Mouse (Mus musculus) testis, adult 2 months (tissue): ENCODE measurements at regions not wholly inside any gene's neighbourhood (a gene's known extent, or its start where the extent isn't known, plus 50 kb on each side); places are given as distances from the start of the nearest gene placed in this dataset.
"Not testable (repeated sequence)": the region's sequence is repeated elsewhere in the genome, so short reads cannot be mapped to it uniquely, and the experiment has no call there.

Source experiments
- H3K27ac ChIP-seq: fragments of 200-500 bp; 2 replicates; pipeline ENCODE4 v1.5.1; 2012; ENCODE audit warnings: low read depth, low read length; ENCODE audit not compliant: control insufficient read depth, insufficient read depth
- H3K27me3 ChIP-seq: fragments of 200-500 bp; 2 replicates; pipeline ENCODE4 v1.6.1; 2012; ENCODE audit warnings: mild to moderate bottlenecking, low read length, moderate library complexity; ENCODE audit not compliant: control insufficient read depth, insufficient read depth
- H3K36me3 ChIP-seq: fragments of 200-500 bp; 2 replicates; pipeline ENCODE4 v1.6.1; 2012; ENCODE audit warnings: mild to moderate bottlenecking, low read length; ENCODE audit not compliant: control insufficient read depth, insufficient read depth
- H3K4me1 ChIP-seq: fragments of 200-500 bp; 2 replicates; pipeline ENCODE4 v1.6.1; 2012; ENCODE audit warnings: low read length; ENCODE audit not compliant: control insufficient read depth, insufficient read depth
- H3K4me3 ChIP-seq: fragments of 200-500 bp; 2 replicates; pipeline ENCODE4 v1.5.1; 2012; ENCODE audit warnings: low read depth, mild to moderate bottlenecking, low read length, moderate library complexity, mixed read lengths; ENCODE audit not compliant: control insufficient read depth
- CTCF ChIP-seq: fragments of 200-500 bp; IDR thresholded peaks from 2 replicates; pipeline ENCODE4 v1.5.1; 2012; ENCODE audit warnings: low read depth, mild to moderate bottlenecking, inconsistent platforms, low read length, moderate library complexity; ENCODE audit not compliant: control insufficient read depth, insufficient read depth, insufficient replicate concordance
- POLR2A ChIP-seq: fragments of 200-500 bp; IDR thresholded peaks from 2 replicates; pipeline ENCODE4 v1.6.1; 2012; ENCODE audit warnings: low read depth, mild to moderate bottlenecking, inconsistent platforms, low read length, moderate library complexity; ENCODE audit not compliant: control insufficient read depth

GRCm38 (mm10) chr10:104685857-104686256, 492.0 kb downstream of the Gm4340 start:
- Histone ChIP-seq H3K36me3 (no peaks in the 10 kb centered on the region), H3K27me3 (no peaks in the 10 kb centered on the region), H3K27ac (no peak overlapping the region), H3K4me3 (no peak overlapping the region), H3K4me1 (no peaks in the 10 kb centered on the region)
- TF ChIP-seq POLR2A (no peak), CTCF (no peak)

GRCm38 (mm10) chr10:104686669-104687068, 492.8 kb downstream of the Gm4340 start:
- Histone ChIP-seq H3K27ac (no peak overlapping the region), H3K27me3 (no peaks in the 10 kb centered on the region)

GRCm38 (mm10) chr10:104694974-104695373, 501.1 kb downstream of the Gm4340 start:
- Histone ChIP-seq H3K4me1 (no peaks in the 10 kb centered on the region), H3K27me3 (no peaks in the 10 kb centered on the region), H3K4me3 (no peak overlapping the region), H3K27ac (no peak overlapping the region), H3K36me3 (no peaks in the 10 kb centered on the region)
- TF ChIP-seq POLR2A (no peak), CTCF (no peak)

More at GRCm38 (mm10) chr10:104686669-104687068, 492.8 kb downstream of the Gm4340 start:
- Histone ChIP-seq H3K4me3 (no peak overlapping the region), H3K36me3 (no peaks in the 10 kb centered on the region), H3K4me1 (no peaks in the 10 kb centered on the region)
- TF ChIP-seq POLR2A, result no peak
- TF ChIP-seq CTCF, result no peak

GRCm38 (mm10) chr10:104708926-104709325, 515.1 kb downstream of the Gm4340 start:
- H3K4me1 ChIP-seq, result no peaks in the 10 kb centered on the region
- no peak overlapping the region for H3K4me3 ChIP-seq
- H3K27me3 ChIP-seq, result no peaks in the 10 kb centered on the region
- no peak overlapping the region for H3K27ac ChIP-seq
- TF ChIP-seq CTCF, result no peak
- no peak for TF ChIP-seq POLR2A
- no peaks in the 10 kb centered on the region for H3K36me3 ChIP-seq

- not testable (repeated sequence) for H3K36me3 ChIP-seq, H3K4me3 ChIP-seq
Measured at GRCm38 (mm10) chr10:104713281-104713915, 519.6 kb downstream of the Gm4340 start.

More at GRCm38 (mm10) chr10:104713281-104713915, 519.6 kb downstream of the Gm4340 start:
- not testable (repeated sequence) for H3K4me1 ChIP-seq, H3K27ac ChIP-seq, H3K27me3 ChIP-seq
